Mouse (Mus musculus) CH12.LX (cell line): ENCODE results near the gene Abhd14a. TPM values are rescaled to one million over a fixed set of nuclear protein-coding genes. Genes with fewer than 3 reads are reported as not detected.
A peak's percentile ranks its signal among the peaks of the same experiment; 100 is the strongest.

Experiments
- DNase-seq: peaks from one replicate; pipeline ENCODE4 v3.0.0-alpha.2; 2013; ENCODE audit errors: extremely low read depth
- H3K27ac ChIP-seq: 2 replicates; pipeline ENCODE4 v1.5.1; 2012; ENCODE audit warnings: low read depth, mild to moderate bottlenecking, control low read depth, moderate library complexity; ENCODE audit not compliant: insufficient read depth
- H3K27me3 ChIP-seq: replicated peaks from 2 replicates; pipeline ENCODE3; 2012; ENCODE audit warnings: inconsistent platforms
- H3K36me3 ChIP-seq, 2 experiments: replicated peaks in 1 of 2; 2 replicates each; pipeline versions ENCODE3 to v1.6.1; 2012; ENCODE audit warnings: inconsistent platforms in 1 of 2, low read length in 1 of 2, mild to moderate bottlenecking in 1 of 2, mixed read lengths in 1 of 2, moderate library complexity in 1 of 2; ENCODE audit not compliant: control insufficient read depth in 1 of 2, insufficient read depth in 1 of 2
- H3K4me1 ChIP-seq, 2 experiments: 2 replicates each; pipeline ENCODE4 v1.6.1; 2012; ENCODE audit warnings: inconsistent platforms in 1 of 2, moderate library complexity in 1 of 2; ENCODE audit not compliant: insufficient read depth in 2 of 2, control insufficient read depth in 1 of 2
- H3K4me2 ChIP-seq: 2 replicates; pipeline ENCODE4 v1.6.1; 2012; ENCODE audit warnings: low read depth, mild to moderate bottlenecking, control low read depth; ENCODE audit not compliant: poor library complexity, insufficient read depth, severe bottlenecking
- H3K4me3 ChIP-seq, 3 experiments: fragments of 150-350 bp in 1 of 3; sonication (generic) in 1 of 3; replicated peaks in 1 of 3; 2 replicates each; pipeline versions ENCODE3 to v1.5.1; 2011 to 2012; ENCODE audit warnings: low read depth in 2 of 3, low read length in 2 of 3, mild to moderate bottlenecking in 2 of 3, moderate library complexity in 2 of 3, control low read depth in 1 of 3, improper control_type of control experiment in 1 of 3, inconsistent platforms in 1 of 3, mixed read lengths in 1 of 3; ENCODE audit not compliant: poor library complexity in 1 of 3
- H3K79me2 ChIP-seq: replicated peaks from 2 replicates; pipeline ENCODE4 v1.6.1; 2012; ENCODE audit warnings: mild to moderate bottlenecking, moderate library complexity; ENCODE audit not compliant: control insufficient read depth, poor library complexity, insufficient read depth, severe bottlenecking; ENCODE audit errors: extremely low read depth
- H3K9ac ChIP-seq: 2 replicates; pipeline ENCODE4 v1.6.1; 2012; ENCODE audit warnings: low read depth, mild to moderate bottlenecking, control low read depth, moderate library complexity; ENCODE audit not compliant: insufficient read depth
- H3K9me3 ChIP-seq: replicated peaks from 2 replicates; pipeline ENCODE3; 2012; ENCODE audit warnings: low read length, inconsistent platforms, mixed read lengths
- CHD1 ChIP-seq: IDR thresholded peaks from 2 replicates; pipeline ENCODE4 v1.6.1; 2012; ENCODE audit warnings: low read depth, low read length, improper control_type of control experiment, inconsistent platforms
- CTCF ChIP-seq, 2 experiments: IDR thresholded peaks in 1 of 2; conservative IDR thresholded peaks in 1 of 2; 2 replicates each; pipeline ENCODE4 v1.5.1; 2011 to 2012; ENCODE audit warnings: low read depth in 2 of 2, low read length in 2 of 2, improper control_type of control experiment in 1 of 2, inconsistent platforms in 1 of 2, mild to moderate bottlenecking in 1 of 2, moderate library complexity in 1 of 2
- E2F4 ChIP-seq: IDR thresholded peaks from 2 replicates; pipeline ENCODE4 v1.6.1; 2011; ENCODE audit warnings: low read depth, low read length, improper control_type of control experiment; ENCODE audit not compliant: insufficient replicate concordance
- EP300 ChIP-seq: IDR thresholded peaks from 2 replicates; pipeline ENCODE4 v1.6.1; 2011; ENCODE audit warnings: low read length, improper control_type of control experiment
- ETS1 ChIP-seq: conservative IDR thresholded peaks from 2 replicates; pipeline ENCODE4 v1.6.1; 2012; ENCODE audit warnings: low read depth, mild to moderate bottlenecking, inconsistent platforms, low read length, improper control_type of control experiment, moderate library complexity
- HCFC1 ChIP-seq: IDR thresholded peaks from 2 replicates; pipeline ENCODE4 v1.6.1; 2012; ENCODE audit warnings: low read depth, mild to moderate bottlenecking, inconsistent platforms, low read length, improper control_type of control experiment
- JUN ChIP-seq: IDR thresholded peaks from 2 replicates; pipeline ENCODE4 v1.6.1; 2011; ENCODE audit warnings: low read depth, mild to moderate bottlenecking, low read length, improper control_type of control experiment, moderate library complexity; ENCODE audit not compliant: insufficient read depth
- MEF2A ChIP-seq: IDR thresholded peaks from 2 replicates; pipeline ENCODE4 v1.6.1; 2014; ENCODE audit warnings: low read depth, mild to moderate bottlenecking, inconsistent platforms, low read length, improper control_type of control experiment, borderline replicate concordance
- POLR2A ChIP-seq: IDR thresholded peaks from 2 replicates; pipeline ENCODE4 v1.6.1; 2011; ENCODE audit warnings: low read depth, mild to moderate bottlenecking, improper control_type of control experiment, low read length
- POLR2AphosphoS2 ChIP-seq: IDR thresholded peaks from 2 replicates; pipeline ENCODE4 v1.6.1; 2011; ENCODE audit warnings: low read depth, low read length, improper control_type of control experiment
- RAD21 ChIP-seq: IDR thresholded peaks from 2 replicates; pipeline ENCODE4 v1.6.1; 2011; ENCODE audit warnings: low read depth, mild to moderate bottlenecking, low read length, improper control_type of control experiment, moderate library complexity
- SIN3A ChIP-seq: IDR thresholded peaks from 2 replicates; pipeline ENCODE4 v1.6.1; 2012; ENCODE audit warnings: low read length, improper control_type of control experiment, inconsistent platforms
- SMC3 ChIP-seq: IDR thresholded peaks from 2 replicates; pipeline ENCODE4 v1.6.1; 2011; ENCODE audit warnings: low read depth, low read length, improper control_type of control experiment
- TBP ChIP-seq: conservative IDR thresholded peaks from 2 replicates; pipeline ENCODE4 v1.6.1; 2011; ENCODE audit warnings: low read depth, low read length, improper control_type of control experiment
- TCF12 ChIP-seq: IDR thresholded peaks from 2 replicates; pipeline ENCODE4 v1.6.1; 2014; ENCODE audit warnings: low read depth, mild to moderate bottlenecking, inconsistent platforms, low read length, improper control_type of control experiment
- UBTF ChIP-seq: IDR thresholded peaks from 2 replicates; pipeline ENCODE4 v1.6.1; 2012; ENCODE audit warnings: low read depth, mild to moderate bottlenecking, inconsistent platforms, low read length, improper control_type of control experiment, moderate library complexity
- ZC3H11A ChIP-seq: IDR thresholded peaks from 2 replicates; pipeline ENCODE4 v1.6.1; 2012; ENCODE audit warnings: low read depth, mild to moderate bottlenecking, inconsistent platforms, low read length, improper control_type of control experiment
- ZMIZ1 ChIP-seq: IDR thresholded peaks from 2 replicates; pipeline ENCODE4 v1.6.1; 2012; ENCODE audit warnings: low read depth, mild to moderate bottlenecking, inconsistent platforms, low read length, improper control_type of control experiment
- dilution Hi-C: fragments of 300-500 bp; cut with MboI; formaldehyde crosslinking; loops from 2 replicates; pipeline ENCODE4 v1.14.3; 2020; ENCODE audit warnings: low sequenced_read_pairs; ENCODE audit not compliant: extremely low pct_unique_long_range_greater_than_20kb, extremely low pct_ligation_motif_present
- in situ Hi-C: fragments of 300-500 bp; cut with MboI; formaldehyde crosslinking; loops from 3 replicates; pipeline ENCODE4 v1.14.3; 2019; ENCODE audit warnings: low sequenced_read_pairs, low pct_ligation_motif_present, low pct_unique_long_range_greater_than_20kb, mixed read lengths
- polyA plus RNA-seq: library from polyadenylated mRNA; unstranded; fragments of >175 nt; gene quantifications from 2 replicates; pipeline ENCODE4 v1.2.1, GENCODE M21; 2012; ENCODE audit warnings: low read depth; ENCODE audit not compliant: insufficient read length
- total RNA-seq, 2 experiments: library from RNA; depleted of rRNA; stranded (reverse); fragments of 300-350 nt in 1 of 2; fragments of >200 nt in 1 of 2; gene quantifications; 2 replicates each; pipeline ENCODE4 v1.2.3; 2012 to 2014

The Abhd14a gene
- total and polyA plus RNA-seq, 3 experiments, result 18.2 to 23.3 (median 20.4) TPM

GRCm38 (mm10) chr9:106454888-106455681 is 7.6 kb upstream of the Abhd14a start:
- H3K79me2 ChIP-seq, result no peaks in the 10 kb centered on the region
- H3K36me3 ChIP-seq, result peaks cover 4 to 52% of the 10 kb centered on the region in 2 experiments
- no peak overlapping the region for H3K9ac ChIP-seq
- no peaks in the 10 kb centered on the region for H3K27me3 ChIP-seq
- no peak for DNase-seq
- H3K27ac ChIP-seq, result no peak overlapping the region
- dilution Hi-C loops (no loop called here), in situ Hi-C loops (no loop called here)
- H3K9me3 ChIP-seq, result no peaks in the 10 kb centered on the region
- peak overlapping the region in 2 of 3 experiments; percentile 24 to 68 for H3K4me3 ChIP-seq
- no peak for TF ChIP-seq JUN
- TF ChIP-seq SMC3, result no peak
- no peak for TF ChIP-seq POLR2AphosphoS2
- TF ChIP-seq ZMIZ1, result no peak
- TF ChIP-seq MEF2A, result no peak
- no peak for TF ChIP-seq EP300
- no peak for TF ChIP-seq POLR2A
- TF ChIP-seq ZC3H11A, result no peak
- no peak for TF ChIP-seq CTCF (conservative IDR thresholded peaks at IDR 0.05 in 1 of 2, IDR thresholded peaks at IDR 0.05 in 1 of 2; ENCODE audit: low read depth in 2 of 2, low read length in 2 of 2)
- no peak for TF ChIP-seq CHD1
- no peak for TF ChIP-seq HCFC1
- no peak for TF ChIP-seq RAD21
- TF ChIP-seq E2F4, result no peak
- H3K4me2 ChIP-seq, result peak overlapping the region; percentile 71; the same call in 1 of the 2 replicates
- H3K4me1 ChIP-seq, result peaks cover 27 to 65% of the 10 kb centered on the region in 2 experiments

- peaks cover 27 to 71% of the 10 kb centered on the region in 2 experiments for H3K4me1 ChIP-seq
- dilution Hi-C loops (no loop called here), in situ Hi-C loops (no loop called here)
- no peak overlapping the region for H3K27ac ChIP-seq
- peak; percentile 79 for DNase-seq
- H3K9ac ChIP-seq, result peak overlapping the region; percentile 92
- H3K36me3 ChIP-seq, result peaks cover 0 to 47% of the 10 kb centered on the region in 2 experiments
- peak overlapping the region; percentile 71 for H3K4me2 ChIP-seq
- no peaks in the 10 kb centered on the region for H3K27me3 ChIP-seq
- H3K4me3 ChIP-seq, result peak overlapping the region; percentile 68 to 75 (median 69)
- no peaks in the 10 kb centered on the region for H3K9me3 ChIP-seq
- TF ChIP-seq POLR2A (peak; percentile 50), JUN (no peak), ZMIZ1 (peak; percentile 39; the same call in 1 of the 2 replicates), TBP (0 out of 2 replicates have a peak, but pooled peaks have one; percentile 39), EP300 (no peak), TCF12 (peak; percentile 69; the same call in 1 of the 2 replicates), SIN3A (peak; percentile 58; the same call in 1 of the 2 replicates), UBTF (peak; percentile 33; the same call in 1 of the 2 replicates), MEF2A (peak; percentile 58; the same call in 1 of the 2 replicates), ETS1 (no peak)
- no peaks in the 10 kb centered on the region for H3K79me2 ChIP-seq
Measured at GRCm38 (mm10) chr9:106454071-106454761, 6.7 kb upstream of the Abhd14a start.
